Mouse (Mus musculus): Measurements from ENCODE around the gene Fam69a.
"Not testable (repeated sequence)": the region's sequence is repeated elsewhere in the genome, so short reads cannot be mapped to it uniquely, and the experiment has no call there.

Gene Fam69a

GRCm38 (mm10) chr5:107986967-107987834, at the start of gene Fam69a:
Gene Fam69a (minus strand): TSS chr5:107987085.
- DNase-seq: peak; percentile 48 to 59

DNA sequence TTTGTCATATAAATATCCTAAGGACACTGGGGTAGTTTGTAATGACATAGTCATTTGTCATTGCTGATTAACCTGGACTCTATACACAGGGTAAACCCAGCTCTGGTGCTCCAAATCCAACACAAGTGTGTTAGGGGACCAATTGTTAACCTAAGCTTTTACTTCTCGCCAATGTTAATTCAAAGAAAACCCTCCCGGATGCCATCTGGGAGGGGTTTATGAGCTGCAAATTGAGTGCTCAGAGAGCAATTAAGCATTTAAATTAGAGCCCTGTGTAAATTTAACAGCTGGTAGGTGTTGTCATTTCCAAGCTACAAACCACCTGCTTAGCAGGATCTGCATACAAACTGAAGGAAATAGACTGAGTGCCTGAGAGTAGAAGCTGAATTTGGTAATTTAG, 48.6 kb upstream of the Fam69a start:
- no peak for DNase-seq

DNA sequence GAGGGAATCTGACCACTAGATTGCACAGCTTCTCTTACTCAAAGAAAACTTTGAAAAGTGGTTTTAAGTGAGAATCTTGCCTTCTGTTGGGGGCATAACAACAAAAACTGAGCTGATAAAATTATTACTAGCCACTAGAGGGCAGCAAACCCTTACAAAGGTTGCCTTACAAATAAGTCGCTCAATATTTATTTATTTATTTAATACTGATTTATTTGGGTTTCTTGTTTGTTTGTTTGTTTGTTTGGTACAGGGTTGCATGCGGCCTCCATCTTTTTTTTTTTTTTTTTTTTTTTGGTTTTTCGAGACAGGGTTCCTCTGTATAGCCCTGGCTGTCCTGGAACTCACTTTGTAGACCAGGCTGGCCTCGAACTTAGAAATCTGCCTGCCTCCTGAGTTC, 47.3 kb upstream of the Fam69a start:
- DNase-seq: peak in 1 of 2 experiments; percentile 50

GRCm38 (mm10) chr5:108031267-108031666, 44.4 kb upstream of the Fam69a start:
- DNase-seq: no peak

DNA sequence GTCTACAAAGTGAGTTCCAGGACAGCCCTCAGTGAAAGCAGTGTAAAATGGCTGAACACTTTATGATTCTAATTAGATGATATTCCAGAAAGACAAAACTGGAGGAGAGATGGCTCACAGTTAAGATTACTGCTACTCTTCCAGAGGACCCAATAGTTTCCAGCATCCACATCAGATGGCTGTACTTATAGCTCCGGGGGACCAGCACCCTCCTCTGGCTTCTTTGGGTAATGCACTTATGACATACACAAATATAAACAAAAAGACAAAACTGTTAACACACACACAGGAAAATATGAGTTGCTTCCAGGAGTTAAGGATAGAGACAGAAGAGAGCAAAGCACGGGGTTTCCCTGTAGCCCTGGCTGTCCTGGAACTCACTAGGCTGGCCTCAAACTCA, 43.1 kb upstream of the Fam69a start:
- DNase-seq: peak in 1 of 2 experiments; percentile 26

DNA sequence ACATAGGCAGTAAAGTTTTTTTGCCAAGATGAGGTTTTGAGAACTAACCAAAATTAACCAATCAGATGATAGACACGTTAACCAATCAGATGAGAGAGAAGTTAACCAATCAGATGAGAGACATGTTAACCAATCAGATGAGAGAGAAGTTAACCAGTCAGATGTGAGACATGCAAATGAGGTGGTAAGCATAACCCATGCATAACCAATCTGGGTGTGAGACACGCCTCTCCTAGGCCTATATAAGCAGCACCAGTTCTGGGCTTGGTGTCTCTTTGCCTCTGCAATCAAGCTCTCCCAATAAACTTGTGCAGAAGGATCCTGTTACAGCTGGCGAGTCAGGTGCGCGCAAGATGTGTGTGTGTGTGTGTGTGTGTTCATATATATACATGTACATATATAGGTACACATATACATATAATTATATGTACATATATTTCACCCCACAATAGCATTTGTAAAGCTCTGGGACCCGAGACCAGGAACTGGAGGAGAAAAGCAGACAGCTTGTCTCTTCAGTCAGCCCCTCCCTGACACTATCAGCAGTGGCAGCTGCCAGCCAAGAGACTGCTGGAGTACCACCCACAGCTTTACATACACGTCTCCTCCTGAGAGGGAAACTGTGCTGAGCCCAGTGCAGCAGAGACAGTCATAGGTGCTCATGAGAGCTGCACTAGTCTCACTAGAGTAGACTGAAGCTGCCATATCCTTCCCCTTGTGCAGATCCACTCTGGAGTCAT, 42.1 kb upstream of the Fam69a start:
- not testable (repeated sequence) for DNase-seq

DNA sequence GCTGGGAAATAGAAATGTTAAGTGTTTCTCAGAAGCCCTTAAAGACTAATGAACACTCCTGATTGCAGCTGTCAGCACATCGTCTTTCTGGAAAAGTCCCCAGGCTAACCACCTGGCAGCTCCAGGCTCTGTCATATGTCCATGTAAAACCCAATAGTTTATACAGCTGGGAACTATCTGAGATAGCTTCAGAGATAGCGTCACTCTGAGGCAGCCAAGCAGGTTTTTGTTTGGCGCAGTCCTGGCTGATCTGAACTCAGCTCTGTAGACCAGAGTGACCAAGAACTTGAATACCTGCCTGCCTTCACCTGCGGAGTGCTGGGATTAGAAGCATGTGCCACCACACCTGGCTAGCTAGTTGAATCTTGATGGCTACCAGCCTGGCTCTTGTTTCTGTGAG, 41.3 kb upstream of the Fam69a start:
- DNase-seq: no peak

GRCm38 (mm10) chr5:108021346-108021745, 34.5 kb upstream of the Fam69a start:
- DNase-seq: no peak

DNA sequence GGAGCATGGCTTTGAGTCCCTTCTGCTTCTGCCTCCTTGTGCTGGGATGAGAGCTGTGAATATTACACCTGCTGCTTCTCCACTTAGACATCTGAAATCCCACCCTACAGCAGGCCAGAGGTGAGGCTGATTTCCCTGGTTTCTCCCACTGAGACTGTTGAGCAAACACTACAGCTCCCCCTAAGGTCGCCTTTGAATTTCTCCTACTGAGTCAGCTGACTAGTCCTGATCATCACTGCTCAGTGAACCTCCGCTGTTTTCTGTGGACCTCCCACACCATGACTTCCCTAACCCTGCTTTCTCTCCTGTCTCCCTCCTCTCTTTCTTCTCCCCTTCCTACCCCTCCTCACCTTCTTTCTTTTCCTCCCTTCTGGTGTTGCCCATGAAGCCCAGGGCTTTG, 32.5 kb upstream of the Fam69a start:
- no peak for DNase-seq

GRCm38 (mm10) chr5:108017232-108017631, 30.3 kb upstream of the Fam69a start:
- peak in 1 of 2 experiments; percentile 49 for DNase-seq

DNA sequence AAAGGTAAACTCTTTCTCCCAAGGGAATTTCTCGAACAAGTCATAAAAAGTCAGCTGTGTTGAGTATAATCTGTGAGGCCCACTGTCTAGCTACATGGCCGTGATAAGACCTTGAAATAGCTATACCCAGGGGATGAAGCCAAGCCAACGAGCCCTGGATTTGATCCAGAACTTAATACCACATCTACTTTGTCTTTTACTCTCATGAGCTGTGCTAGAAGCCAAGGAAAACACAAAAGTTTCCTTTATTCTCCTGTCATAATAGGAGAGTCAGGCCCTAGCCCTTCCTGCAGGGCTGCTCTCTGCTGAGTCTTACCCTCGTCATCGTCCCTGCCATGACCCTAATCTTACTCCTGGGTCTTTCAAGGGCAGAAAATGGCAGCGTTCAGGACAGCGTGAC, 28.5 kb upstream of the Fam69a start:
- peak in 1 of 2 experiments; percentile 46 for DNase-seq

GRCm38 (mm10) chr5:108014173-108014572, 27.3 kb upstream of the Fam69a start:
- DNase-seq: no peak

GRCm38 (mm10) chr5:108009721-108010120, 22.8 kb upstream of the Fam69a start:
- DNase-seq: no peak

DNA sequence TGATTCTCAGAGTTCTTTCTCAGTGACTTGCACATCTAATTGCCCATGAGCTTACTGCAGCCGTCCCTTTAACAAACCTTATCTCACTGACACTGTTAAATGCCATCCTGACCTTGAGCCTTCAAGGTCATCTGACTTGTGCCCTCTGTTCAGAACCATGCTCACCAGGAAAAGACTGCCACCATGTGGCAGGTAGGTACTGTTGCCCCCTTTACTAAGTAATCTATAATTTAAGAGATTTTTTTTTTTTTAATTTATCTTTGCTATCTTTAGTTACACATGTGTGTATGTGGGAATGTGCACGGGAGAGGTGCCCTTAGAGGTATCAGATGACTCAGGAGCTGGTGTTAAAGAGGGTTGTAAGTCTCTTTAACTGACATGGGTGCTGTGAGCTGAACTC, 18.2 kb upstream of the Fam69a start:
- no peak for DNase-seq

GRCm38 (mm10) chr5:108002734-108003133, 15.8 kb upstream of the Fam69a start:
- DNase-seq: no peak

DNA sequence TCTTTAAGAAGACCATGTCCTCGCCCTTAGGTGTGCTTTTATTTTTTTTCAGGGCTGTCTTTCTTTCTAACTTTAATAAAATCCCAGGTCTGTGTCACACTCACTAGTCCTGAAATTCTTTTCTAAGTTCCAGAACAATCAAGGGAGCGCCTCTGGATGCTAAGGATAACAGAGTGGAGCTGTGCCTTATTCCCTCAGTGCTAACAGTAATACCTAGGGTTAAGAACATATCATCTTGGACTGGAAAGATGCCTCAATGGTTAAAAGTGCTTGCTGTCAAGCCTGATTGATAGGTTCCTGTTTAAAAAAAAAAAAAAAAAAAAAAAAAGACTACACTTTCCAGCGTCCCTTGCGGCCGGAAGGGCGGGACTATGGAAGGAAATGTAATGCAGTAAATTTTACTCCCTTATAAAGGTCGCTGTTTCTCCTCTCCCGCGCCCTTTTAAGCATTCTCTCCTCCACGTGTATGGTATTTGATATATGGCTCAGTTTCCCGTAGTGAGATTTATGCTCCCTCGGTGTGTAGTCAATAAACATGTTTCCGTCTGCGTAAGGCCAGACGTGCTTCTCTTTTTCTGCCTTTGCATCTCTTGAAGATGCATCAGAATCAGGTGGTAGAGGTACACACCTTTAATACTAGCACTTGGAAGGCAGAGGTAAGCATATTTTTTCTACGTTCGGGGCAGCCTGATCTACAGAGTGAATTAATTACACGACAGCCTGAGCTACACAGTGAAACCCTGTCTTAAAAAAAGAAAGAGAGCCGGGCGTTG, 14.1 kb upstream of the Fam69a start:
- peak; percentile 48 to 63 for DNase-seq

DNA sequence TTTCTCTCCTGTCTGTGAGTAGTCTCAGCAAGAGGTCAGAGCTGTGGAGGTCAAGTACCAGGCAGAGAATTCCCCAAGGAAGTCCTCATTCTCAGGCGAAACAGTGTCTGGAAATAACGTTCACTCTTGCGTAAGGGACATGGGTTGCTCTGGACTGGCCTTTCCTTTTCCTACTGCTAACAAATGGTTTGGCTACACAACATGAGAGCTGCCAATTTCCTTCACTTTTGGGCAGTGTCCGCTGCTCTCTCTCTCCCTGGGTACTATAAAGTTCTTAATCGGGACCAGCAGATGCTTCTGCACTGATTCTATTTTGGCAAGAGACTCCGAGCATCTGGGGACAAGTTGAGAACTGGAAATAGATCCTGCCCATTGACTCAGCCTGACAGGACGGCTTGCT, 10.8 kb upstream of the Fam69a start:
- DNase-seq: no peak

- DNase-seq: no peak
Observed at GRCm38 (mm10) chr5:107995936-107996335, 9.1 kb upstream of the Fam69a start.

GRCm38 (mm10) chr5:107987835-107988251, 958 bp upstream of the Fam69a start:
- no peak for DNase-seq

GRCm38 (mm10) chr5:107986255-107986966, 474 bp downstream of the Fam69a start:
- peak; percentile 53 to 63 for DNase-seq

GRCm38 (mm10) chr5:107983946-107984345, 2.9 kb downstream of the Fam69a start:
- DNase-seq: peak; percentile 35 to 55

GRCm38 (mm10) chr5:107982016-107982415, 4.9 kb downstream of the Fam69a start:
- DNase-seq: no peak

DNA sequence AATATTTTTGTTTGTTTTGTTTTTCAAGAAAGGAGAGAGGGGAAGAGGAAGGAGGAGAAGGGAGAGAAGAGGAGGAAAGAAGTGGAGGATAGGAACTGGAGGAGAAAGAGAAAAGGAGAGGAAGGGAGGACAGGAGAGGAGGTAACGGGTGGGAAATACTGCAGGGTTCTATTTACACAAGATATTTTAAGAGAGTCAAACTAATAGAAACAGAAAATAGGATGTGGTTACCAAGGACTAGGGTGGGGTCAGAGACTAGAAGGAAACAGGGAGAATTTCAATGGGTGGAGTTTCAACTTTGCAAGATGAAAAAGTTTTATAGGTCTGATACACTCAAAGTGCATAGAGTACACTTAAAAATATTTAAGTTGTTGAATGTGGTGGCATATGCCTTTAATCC, 7.0 kb downstream of the Fam69a start:
- no peak for DNase-seq

Measured in kidney, adult 8-10 months (tissue).